Mouse (Mus musculus) spleen, postnatal 4 days (tissue): ENCODE measurements at regions not wholly inside any gene's neighbourhood (a gene's known extent, or its start where the extent isn't known, plus 50 kb on each side); places are given as distances from the start of the nearest gene placed in this dataset.

Experiments used
- DNase-seq, 2 experiments: peaks; one replicate each; pipeline ENCODE4 v3.0.0; 2022; ENCODE audit warnings: low spot score in 2 of 2

DNA sequence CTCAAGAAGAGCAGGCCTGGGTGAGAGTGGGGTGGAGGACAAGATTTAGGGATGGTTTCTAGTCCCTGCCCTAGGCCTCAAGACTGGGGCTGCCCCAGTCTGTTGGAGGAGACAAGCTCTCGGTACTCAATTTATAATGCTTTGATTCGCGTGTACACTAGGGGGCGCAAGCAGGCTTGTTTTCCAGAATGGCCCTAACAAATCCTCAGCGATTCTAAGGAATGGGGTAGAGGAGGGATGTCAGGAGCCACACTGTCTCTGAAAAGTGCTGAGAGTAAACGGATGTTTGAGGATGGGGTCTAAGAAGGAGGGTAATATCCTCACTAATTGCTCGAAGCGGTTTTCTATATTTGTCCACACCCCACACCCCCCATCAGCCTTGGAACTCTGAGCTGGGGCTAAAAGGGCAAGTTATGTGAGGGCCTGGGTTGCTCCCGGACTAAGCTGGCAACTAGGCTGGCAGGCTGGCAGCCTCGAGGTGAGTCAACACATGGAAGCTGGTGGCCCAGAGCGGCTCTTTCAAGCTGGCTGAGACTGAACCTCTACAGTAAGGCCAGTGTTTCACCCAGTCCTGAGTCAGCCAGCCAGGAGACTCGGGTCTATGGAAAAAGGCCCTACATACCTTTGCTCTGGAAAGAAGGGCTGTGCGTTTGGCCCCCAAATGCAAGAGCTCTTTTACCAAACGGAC lies 176.7 kb downstream of the Ttc8 start:
- DNase-seq = peak; percentile 62 to 86

DNA sequence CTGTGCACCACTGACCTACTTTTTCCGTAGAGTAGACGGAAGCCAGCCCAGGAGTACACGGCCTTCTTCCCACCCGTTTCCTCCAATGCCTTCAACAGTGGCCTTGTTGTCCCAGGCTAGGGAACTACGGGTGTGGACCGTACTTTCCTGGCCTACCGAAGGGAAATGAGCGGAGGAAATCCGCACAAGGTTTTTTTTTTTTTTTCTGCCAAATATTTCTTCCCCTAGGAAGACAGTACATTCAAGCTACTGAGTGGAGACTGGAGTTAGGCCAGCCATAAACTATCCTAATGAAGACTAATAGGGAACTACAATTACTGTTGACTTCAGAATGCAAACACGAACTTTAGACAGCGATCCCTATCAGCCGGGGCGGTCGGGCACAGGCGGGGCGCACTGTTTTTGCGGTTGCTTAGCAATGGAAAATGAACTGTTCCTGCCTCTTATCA lies 177.3 kb downstream of the Ttc8 start:
- no peak for DNase-seq

DNA sequence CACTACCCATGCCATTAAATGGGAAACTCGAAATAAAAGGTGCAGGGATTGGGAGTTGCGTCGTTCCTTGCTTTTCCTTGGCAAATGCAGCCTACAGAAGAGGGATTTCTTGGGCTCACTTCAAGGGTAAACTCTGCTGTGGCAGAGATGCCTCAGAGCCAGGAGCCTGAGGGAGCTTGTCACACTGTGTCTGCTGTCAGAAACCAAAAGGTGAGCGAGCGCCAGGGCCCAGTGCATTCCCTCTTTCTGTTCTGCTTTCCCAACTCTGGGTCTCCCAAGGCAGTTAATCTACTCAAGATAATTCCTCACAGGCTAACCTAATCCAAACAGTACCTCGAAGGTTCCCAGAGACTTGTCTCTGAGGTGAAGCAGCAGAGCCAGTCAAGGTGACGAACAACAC lies 179.5 kb downstream of the Ttc8 start:
- no peak for DNase-seq

DNA sequence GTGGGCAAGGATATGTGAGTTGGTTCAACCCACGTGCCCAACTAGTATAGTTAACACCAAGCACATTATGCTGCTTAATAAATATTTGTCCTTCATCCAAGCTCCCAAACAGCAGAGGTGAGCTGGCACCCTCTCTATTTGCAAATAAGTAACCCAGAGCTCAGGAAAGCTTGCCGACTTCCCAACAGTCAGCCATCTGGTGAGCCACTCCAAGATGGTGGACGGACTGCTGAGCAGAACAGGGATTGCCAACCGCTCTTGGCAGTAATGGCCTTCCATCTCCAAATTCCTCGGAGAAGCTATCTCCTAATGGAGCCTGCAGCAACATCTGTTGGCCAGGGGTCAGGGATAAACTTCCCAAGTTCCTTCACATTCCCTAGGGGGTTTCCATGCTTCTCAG lies 188.2 kb downstream of the Ttc8 start:
- no peak for DNase-seq

DNA sequence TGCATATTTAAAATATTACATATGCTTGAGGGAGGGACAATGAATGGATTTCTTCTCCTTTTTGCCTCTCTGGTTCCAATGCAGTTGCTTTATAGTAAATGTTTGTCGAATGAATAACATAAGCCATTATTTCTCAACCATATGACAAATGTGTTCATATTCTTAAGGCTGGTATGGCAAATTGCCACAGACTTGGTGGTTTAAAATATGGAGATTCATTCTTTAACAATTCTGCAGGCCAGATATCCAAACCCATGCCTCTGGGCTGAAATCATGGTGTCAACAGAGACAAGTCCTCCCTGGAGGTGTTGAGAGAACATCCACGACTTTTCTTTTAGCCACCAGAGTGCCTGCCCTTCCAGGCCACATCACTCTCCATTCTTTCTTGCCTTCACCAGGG lies 193.4 kb downstream of the Ttc8 start:
- no peak for DNase-seq

DNA sequence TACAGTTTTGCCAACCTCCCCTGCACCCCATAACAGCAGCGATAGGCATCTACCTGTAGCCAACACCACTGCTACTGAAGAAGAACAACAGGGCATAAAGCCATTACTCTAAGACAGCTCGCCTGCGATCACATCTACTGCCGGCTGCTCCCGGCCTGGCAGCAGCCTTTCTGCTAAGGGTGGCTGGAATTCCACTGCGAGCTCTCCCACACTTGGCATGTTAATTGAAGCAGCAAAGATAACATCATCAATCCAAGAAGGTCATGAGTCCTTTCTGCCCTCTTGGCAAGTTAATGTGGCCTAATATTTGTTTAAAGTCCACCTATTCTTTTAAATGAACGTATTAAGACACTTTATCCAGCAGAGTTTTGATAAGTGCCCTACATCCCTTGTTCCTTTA lies 196.1 kb downstream of the Ttc8 start:
- no peak for DNase-seq

DNA sequence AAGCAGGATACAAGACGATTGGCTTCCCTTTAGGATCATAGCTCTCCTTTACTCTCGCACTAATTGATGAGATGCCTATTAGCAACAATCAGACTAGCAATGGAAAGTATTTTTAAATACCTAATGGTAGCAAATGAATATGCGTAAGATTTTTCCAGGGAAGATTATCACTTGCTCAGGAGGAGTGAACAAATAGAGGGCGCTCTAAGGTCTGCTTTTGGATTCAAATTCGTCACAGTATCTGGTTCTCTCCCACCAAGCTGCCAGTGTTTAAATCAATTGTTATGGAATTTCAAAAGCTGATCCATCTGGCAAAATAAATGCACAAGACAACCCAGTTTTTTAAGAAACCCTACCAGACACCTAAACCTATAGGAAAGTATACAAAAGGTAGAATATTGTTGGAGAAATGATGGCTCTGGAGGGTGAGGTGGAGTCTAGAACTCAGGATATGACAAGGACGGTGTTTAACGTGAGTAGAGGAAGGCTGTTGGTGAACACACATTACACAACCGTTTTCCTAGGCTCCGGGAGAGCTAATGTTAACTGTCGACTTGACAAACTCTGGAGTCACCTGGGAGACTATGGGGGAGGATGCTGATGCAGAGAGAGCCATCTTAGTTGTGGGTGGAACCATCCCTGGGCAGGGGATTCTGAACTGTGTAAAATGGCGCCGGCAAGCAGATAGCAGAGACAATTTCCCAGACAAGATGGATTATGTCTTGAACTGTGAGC lies 198.2 kb downstream of the Ttc8 start:
- DNase-seq = no peak

DNA sequence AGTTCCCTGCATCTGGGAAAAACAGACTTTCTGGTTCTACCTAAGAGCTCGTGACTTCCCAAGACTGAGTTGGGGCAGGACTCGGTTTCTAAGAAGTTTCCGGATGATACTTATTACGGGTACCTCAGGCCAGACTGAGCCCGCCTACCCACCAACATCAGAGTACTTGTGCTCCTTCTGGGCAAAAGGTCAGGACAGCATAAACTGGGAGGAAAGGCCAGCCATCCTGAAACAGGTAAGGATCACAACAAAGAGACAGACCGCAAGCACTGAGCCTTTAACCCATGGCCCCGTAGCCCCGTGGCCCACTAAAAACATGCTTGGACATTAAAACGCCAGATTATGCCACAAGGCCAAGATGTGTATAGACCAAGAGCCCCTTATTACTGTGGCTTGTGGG lies 199.6 kb downstream of the Ttc8 start:
- no peak for DNase-seq

DNA sequence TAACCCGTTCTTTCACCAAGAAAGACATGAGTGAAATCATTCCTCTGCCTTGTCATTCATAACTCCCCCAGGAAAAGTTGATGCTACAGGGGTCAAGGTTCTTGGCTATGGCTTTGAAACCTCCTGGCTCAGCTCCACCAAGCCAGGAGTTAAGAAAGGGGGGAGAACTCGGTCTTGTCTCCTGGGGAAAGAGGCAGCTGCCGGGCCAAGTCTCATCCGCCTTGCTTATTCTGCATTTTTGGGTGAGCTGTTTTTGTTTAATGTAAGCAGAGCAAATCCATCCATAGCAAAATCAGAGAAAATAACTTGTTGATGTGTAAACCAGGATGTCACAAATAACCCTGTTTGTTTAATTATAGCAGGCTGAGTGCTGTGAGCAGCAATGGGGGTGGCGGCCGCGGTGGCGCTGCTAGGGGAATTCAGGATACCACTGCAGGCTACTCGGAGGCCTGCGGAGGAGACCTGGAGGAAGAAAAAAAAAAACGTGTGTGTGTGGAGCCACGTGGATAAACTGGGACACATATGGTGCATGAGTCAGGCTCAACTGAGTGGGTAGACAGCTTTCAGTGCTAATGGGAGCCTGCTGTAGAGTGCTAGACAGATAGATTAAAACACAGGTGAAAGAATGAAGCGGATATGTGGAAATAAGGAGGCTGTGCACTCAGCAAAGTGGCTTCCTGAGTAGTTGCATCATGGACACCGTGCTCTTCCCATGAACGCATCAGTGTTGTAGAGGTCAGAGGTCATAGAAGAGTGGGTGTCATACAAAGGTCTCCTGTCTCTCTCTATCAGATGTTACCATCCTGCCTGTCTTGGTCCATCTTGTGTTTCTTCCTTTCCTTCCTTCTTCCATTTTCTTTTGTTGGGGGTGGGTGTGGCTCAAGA lies 203.5 kb downstream of the Ttc8 start:
- DNase-seq = no peak

DNA sequence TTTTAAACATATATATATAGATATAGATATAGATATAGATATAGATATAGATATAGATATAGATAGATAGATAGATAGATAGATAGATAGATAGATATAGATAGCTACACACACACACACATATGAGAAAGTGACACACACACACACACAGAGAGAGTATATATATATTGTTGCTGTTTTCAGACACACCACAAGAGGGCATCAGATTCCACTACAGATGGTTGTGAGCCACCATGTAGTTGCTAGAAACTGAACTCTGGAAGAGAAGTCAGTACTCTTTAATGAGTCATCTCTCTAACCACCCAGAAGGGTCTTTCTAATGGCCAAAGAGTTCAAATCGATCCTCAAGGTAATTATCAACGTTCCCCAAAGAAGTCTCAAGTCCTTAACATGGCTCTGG lies 205.8 kb downstream of the Ttc8 start:
- no peak for DNase-seq
